Mouse (Mus musculus) Muller cell, postnatal 12 days (primary cell): ENCODE measurements around the gene Brms1l.
"Not testable (repeated sequence)": the region's sequence is repeated elsewhere in the genome, so short reads cannot be mapped to it uniquely, and the experiment has no call there.

Source experiments
- DNase-seq: peaks from one replicate; pipeline ENCODE4 v3.0.0-alpha.2; 2015; ENCODE audit errors: inconsistent ontology term

Gene Brms1l

GRCm38 (mm10) chr12:55836199-55836951 lies at the start of gene Brms1l:
TSS of gene Brms1l (plus strand) at chr12:55836324.
- DNase-seq = peak; percentile 97

GRCm38 (mm10) chr12:55794485-55794884 lies 41.6 kb upstream of the Brms1l start:
- not testable (repeated sequence) for DNase-seq

- DNase-seq = no peak
Measured at GRCm38 (mm10) chr12:55797103-55797502, 39.0 kb upstream of the Brms1l start.

- DNase-seq = no peak
Measured at GRCm38 (mm10) chr12:55798745-55799144, 37.4 kb upstream of the Brms1l start.

GRCm38 (mm10) chr12:55800144-55800543 lies 36.0 kb upstream of the Brms1l start:
- no peak for DNase-seq

- DNase-seq = no peak
Measured at GRCm38 (mm10) chr12:55801131-55801530, 35.0 kb upstream of the Brms1l start.

GRCm38 (mm10) chr12:55805035-55805434 lies 31.1 kb upstream of the Brms1l start:
- peak; percentile 22 for DNase-seq

- DNase-seq = no peak
Measured at GRCm38 (mm10) chr12:55816488-55816887, 19.6 kb upstream of the Brms1l start.

- DNase-seq = peak; percentile 71
Measured at GRCm38 (mm10) chr12:55820119-55820660, 15.9 kb upstream of the Brms1l start.

- peak; percentile 89 for DNase-seq
Measured at GRCm38 (mm10) chr12:55820661-55821314, 15.3 kb upstream of the Brms1l start, which contains the start of gene Ralgapa1. TSS of gene Ralgapa1 (minus strand) at chr12:55821167.

GRCm38 (mm10) chr12:55824027-55824426 lies 12.1 kb upstream of the Brms1l start:
- no peak for DNase-seq

GRCm38 (mm10) chr12:55825537-55825936 lies 10.6 kb upstream of the Brms1l start:
- no peak for DNase-seq

GRCm38 (mm10) chr12:55831101-55831500 lies 5.0 kb upstream of the Brms1l start:
- peak; percentile 33 for DNase-seq

- DNase-seq = no peak
Measured at GRCm38 (mm10) chr12:55832961-55833360, 3.2 kb upstream of the Brms1l start.

- DNase-seq = no peak
Measured at GRCm38 (mm10) chr12:55833906-55834625, 2.1 kb upstream of the Brms1l start.

- no peak for DNase-seq
Measured at GRCm38 (mm10) chr12:55834891-55835290, 1.2 kb upstream of the Brms1l start.

GRCm38 (mm10) chr12:55835857-55836198 lies 296 bp upstream of the Brms1l start:
- DNase-seq = no peak

- no peak for DNase-seq
Measured at GRCm38 (mm10) chr12:55837495-55837894, 1.4 kb downstream of the Brms1l start.

GRCm38 (mm10) chr12:55846741-55847140 lies 10.6 kb downstream of the Brms1l start:
- no peak for DNase-seq

- DNase-seq = no peak
Measured at GRCm38 (mm10) chr12:55847851-55848250, 11.7 kb downstream of the Brms1l start.

- DNase-seq = no peak
Measured at GRCm38 (mm10) chr12:55850650-55851049, 14.5 kb downstream of the Brms1l start.
